Mouse (Mus musculus) embryo, embryonic 10 days (tissue): ENCODE measurements around the gene D10Wsu102e.
"Not testable (repeated sequence)": the region's sequence is repeated elsewhere in the genome, so short reads cannot be mapped to it uniquely, and the experiment has no call there.

Experiments used
- DNase-seq: peaks from one replicate; pipeline ENCODE4 v3.0.0-alpha.2; 2015; ENCODE audit warnings: low spot score

Gene D10Wsu102e

GRCm38 (mm10) chr10:83385330-83385910 lies 25.4 kb downstream of the D10Wsu102e start:
- no peak for DNase-seq

- no peak for DNase-seq
Observed at GRCm38 (mm10) chr10:83397336-83397735, 37.3 kb downstream of the D10Wsu102e start.

GRCm38 (mm10) chr10:83400896-83401295 lies 40.9 kb downstream of the D10Wsu102e start:
- DNase-seq = not testable (repeated sequence)

GRCm38 (mm10) chr10:83405031-83405430 lies 45.0 kb downstream of the D10Wsu102e start:
- no peak for DNase-seq

- DNase-seq = no peak
Observed at GRCm38 (mm10) chr10:83405711-83406110, 45.7 kb downstream of the D10Wsu102e start.

GRCm38 (mm10) chr10:83407141-83407540 lies 47.1 kb downstream of the D10Wsu102e start:
- no peak for DNase-seq

GRCm38 (mm10) chr10:83418466-83418865 lies 58.4 kb downstream of the D10Wsu102e start:
- DNase-seq = not testable (repeated sequence)

- no peak for DNase-seq
Observed at GRCm38 (mm10) chr10:83448582-83448981, 88.6 kb downstream of the D10Wsu102e start.

- DNase-seq = no peak
Observed at GRCm38 (mm10) chr10:83457531-83457930, 97.5 kb downstream of the D10Wsu102e start.

GRCm38 (mm10) chr10:83475226-83475625 lies 115.2 kb downstream of the D10Wsu102e start:
- no peak for DNase-seq

GRCm38 (mm10) chr10:83477286-83477685 lies 117.3 kb downstream of the D10Wsu102e start:
- no peak for DNase-seq

GRCm38 (mm10) chr10:83490506-83490905 lies 130.5 kb downstream of the D10Wsu102e start:
- no peak for DNase-seq

- no peak for DNase-seq
Observed at GRCm38 (mm10) chr10:83497321-83497720, 137.3 kb downstream of the D10Wsu102e start.

GRCm38 (mm10) chr10:83508962-83509660 lies 149.1 kb downstream of the D10Wsu102e start:
- DNase-seq = peak; percentile 25

GRCm38 (mm10) chr10:83511304-83511703 lies 151.3 kb downstream of the D10Wsu102e start:
- DNase-seq = no peak

GRCm38 (mm10) chr10:83513736-83514135 lies 153.7 kb downstream of the D10Wsu102e start:
- no peak for DNase-seq

GRCm38 (mm10) chr10:83520990-83521389 lies 161.0 kb downstream of the D10Wsu102e start:
- DNase-seq = no peak

GRCm38 (mm10) chr10:83524238-83524637 lies 164.2 kb downstream of the D10Wsu102e start:
- DNase-seq = not testable (repeated sequence)

GRCm38 (mm10) chr10:83530384-83530967 lies 170.5 kb downstream of the D10Wsu102e start:
- no peak for DNase-seq

- DNase-seq = peak; percentile 48
Observed at GRCm38 (mm10) chr10:83533258-83533909, 173.4 kb downstream of the D10Wsu102e start.

- DNase-seq = peak; percentile 90
Observed at GRCm38 (mm10) chr10:83533910-83534283, 173.9 kb downstream of the D10Wsu102e start, which contains the start of gene Aldh1l2. Aldh1l2 (minus strand) TSS chr10:83534140.

GRCm38 (mm10) chr10:83536436-83536835 lies 176.4 kb downstream of the D10Wsu102e start:
- no peak for DNase-seq
